Mouse (Mus musculus) spleen, adult 12 weeks (tissue): ENCODE data around the gene Scn8a.

ENCODE experiments used
- DNase-seq: peaks from one replicate; pipeline ENCODE4 v3.0.0; 2022; ENCODE audit warnings: low spot score

Scn8a gene

GRCm38 (mm10) chr15:100881385-100881784 lies 11.7 kb downstream of the Scn8a start:
- no peak for DNase-seq

- no peak for DNase-seq
Measured at GRCm38 (mm10) chr15:100884481-100884880, 14.8 kb downstream of the Scn8a start.

- no peak for DNase-seq
Measured at GRCm38 (mm10) chr15:100891962-100892361, 22.3 kb downstream of the Scn8a start.

- DNase-seq = no peak
Measured at GRCm38 (mm10) chr15:100896502-100896901, 26.8 kb downstream of the Scn8a start.

- DNase-seq = no peak
Measured at GRCm38 (mm10) chr15:100903811-100904210, 34.2 kb downstream of the Scn8a start.

- DNase-seq = peak; percentile 37
Measured at GRCm38 (mm10) chr15:100905006-100905405, 35.3 kb downstream of the Scn8a start.

GRCm38 (mm10) chr15:100905751-100906150 lies 36.1 kb downstream of the Scn8a start:
- DNase-seq = no peak

GRCm38 (mm10) chr15:100908817-100909216 lies 39.2 kb downstream of the Scn8a start:
- no peak for DNase-seq

- no peak for DNase-seq
Measured at GRCm38 (mm10) chr15:100909734-100910163, 40.1 kb downstream of the Scn8a start.

GRCm38 (mm10) chr15:100910381-100910841 lies 40.8 kb downstream of the Scn8a start:
- no peak for DNase-seq

- no peak for DNase-seq
Measured at GRCm38 (mm10) chr15:100912676-100913266, 43.1 kb downstream of the Scn8a start.

- no peak for DNase-seq
Measured at GRCm38 (mm10) chr15:100914734-100915242, 45.1 kb downstream of the Scn8a start.

GRCm38 (mm10) chr15:100918046-100918445 lies 48.4 kb downstream of the Scn8a start:
- no peak for DNase-seq

- DNase-seq = no peak
Measured at GRCm38 (mm10) chr15:100922210-100922609, 52.6 kb downstream of the Scn8a start.

- DNase-seq = no peak
Measured at GRCm38 (mm10) chr15:100923476-100923875, 53.8 kb downstream of the Scn8a start.

- no peak for DNase-seq
Measured at GRCm38 (mm10) chr15:100924941-100925340, 55.3 kb downstream of the Scn8a start.

GRCm38 (mm10) chr15:100930477-100930876 lies 60.8 kb downstream of the Scn8a start:
- no peak for DNase-seq

- DNase-seq = no peak
Measured at GRCm38 (mm10) chr15:100936176-100936575, 66.5 kb downstream of the Scn8a start.

GRCm38 (mm10) chr15:100948383-100948782 lies 78.7 kb downstream of the Scn8a start:
- no peak for DNase-seq

GRCm38 (mm10) chr15:100949169-100949568 lies 79.5 kb downstream of the Scn8a start:
- no peak for DNase-seq

GRCm38 (mm10) chr15:100951491-100951890 lies 81.8 kb downstream of the Scn8a start:
- DNase-seq = no peak

GRCm38 (mm10) chr15:100952292-100952691 lies 82.6 kb downstream of the Scn8a start:
- no peak for DNase-seq

GRCm38 (mm10) chr15:100952854-100953253 lies 83.2 kb downstream of the Scn8a start:
- no peak for DNase-seq

GRCm38 (mm10) chr15:100953955-100954354 lies 84.3 kb downstream of the Scn8a start:
- DNase-seq = no peak
